Mouse (Mus musculus): Measurements from ENCODE around the gene Plekhg5.
A peak's percentile ranks its signal among the peaks of the same experiment; 100 is the strongest.
"Not testable (repeated sequence)": the region's sequence is repeated elsewhere in the genome, so short reads cannot be mapped to it uniquely, and the experiment has no call there.

The Plekhg5 gene

GRCm38 (mm10) chr4:152072121-152072601 lies at the start of gene Plekhg5:
Gene Plekhg5, plus strand, starts transcription at chr4:152072498.
- DNase-seq (ENCODE audit: extremely low spot score, low read depth, low spot score): no peak

GRCm38 (mm10) chr4:152022506-152022905 lies 49.8 kb upstream of the Plekhg5 start:
- no peak for DNase-seq (ENCODE audit: extremely low spot score, low read depth, low spot score)

GRCm38 (mm10) chr4:152024525-152024924 lies 47.8 kb upstream of the Plekhg5 start:
- no peak for DNase-seq (ENCODE audit: extremely low spot score, low read depth, low spot score)

GRCm38 (mm10) chr4:152026751-152027508 lies 45.4 kb upstream of the Plekhg5 start:
- DNase-seq (ENCODE audit: extremely low spot score, low read depth, low spot score): no peak

- DNase-seq (ENCODE audit: extremely low spot score, low read depth, low spot score): peak; percentile 83
Measured at GRCm38 (mm10) chr4:152027524-152027923, 44.8 kb upstream of the Plekhg5 start, which contains the start of gene Zbtb48. Gene Zbtb48, minus strand, starts transcription at chr4:152027671.

- no peak for DNase-seq (ENCODE audit: extremely low spot score, low read depth, low spot score)
Measured at GRCm38 (mm10) chr4:152028456-152028855, 43.8 kb upstream of the Plekhg5 start.

- DNase-seq (ENCODE audit: extremely low spot score, low read depth, low spot score): no peak
Measured at GRCm38 (mm10) chr4:152029087-152029486, 43.2 kb upstream of the Plekhg5 start.

GRCm38 (mm10) chr4:152029997-152030396 lies 42.3 kb upstream of the Plekhg5 start:
- DNase-seq (ENCODE audit: extremely low spot score, low read depth, low spot score): no peak

- DNase-seq (ENCODE audit: extremely low spot score, low read depth, low spot score): no peak
Measured at GRCm38 (mm10) chr4:152032922-152033321, 39.4 kb upstream of the Plekhg5 start.

GRCm38 (mm10) chr4:152036464-152036863 lies 35.8 kb upstream of the Plekhg5 start:
- DNase-seq (ENCODE audit: extremely low spot score, low read depth, low spot score): not testable (repeated sequence)

GRCm38 (mm10) chr4:152038225-152038984 lies 33.9 kb upstream of the Plekhg5 start, which contains the start of gene Tas1r1:
Gene Tas1r1, minus strand, starts transcription at chr4:152038568.
- no peak for DNase-seq (ENCODE audit: extremely low spot score, low read depth, low spot score)

- DNase-seq (ENCODE audit: extremely low spot score, low read depth, low spot score): peak; percentile 69
Measured at GRCm38 (mm10) chr4:152038985-152039830, 33.1 kb upstream of the Plekhg5 start, which contains the start of gene Nol9. Gene Nol9, plus strand, starts transcription at chr4:152039321.

- no peak for DNase-seq (ENCODE audit: extremely low spot score, low read depth, low spot score)
Measured at GRCm38 (mm10) chr4:152039831-152040310, 32.4 kb upstream of the Plekhg5 start.

GRCm38 (mm10) chr4:152041924-152042641 lies 30.2 kb upstream of the Plekhg5 start:
- DNase-seq (ENCODE audit: extremely low spot score, low read depth, low spot score): no peak

GRCm38 (mm10) chr4:152043171-152043570 lies 29.1 kb upstream of the Plekhg5 start:
- no peak for DNase-seq (ENCODE audit: extremely low spot score, low read depth, low spot score)

- no peak for DNase-seq (ENCODE audit: extremely low spot score, low read depth, low spot score)
Measured at GRCm38 (mm10) chr4:152044609-152045008, 27.7 kb upstream of the Plekhg5 start.

GRCm38 (mm10) chr4:152062390-152063110 lies 9.7 kb upstream of the Plekhg5 start:
- DNase-seq (ENCODE audit: extremely low spot score, low read depth, low spot score): no peak

GRCm38 (mm10) chr4:152067280-152067679 lies 5.0 kb upstream of the Plekhg5 start:
- no peak for DNase-seq (ENCODE audit: extremely low spot score, low read depth, low spot score)

- DNase-seq (ENCODE audit: extremely low spot score, low read depth, low spot score): no peak
Measured at GRCm38 (mm10) chr4:152068166-152068724, 4.1 kb upstream of the Plekhg5 start.

Data from hindlimb bud, embryonic 11.5 days (tissue).